20 mouse cellular contexts compared by ENCODE assay signal in the genomic region with DNA sequence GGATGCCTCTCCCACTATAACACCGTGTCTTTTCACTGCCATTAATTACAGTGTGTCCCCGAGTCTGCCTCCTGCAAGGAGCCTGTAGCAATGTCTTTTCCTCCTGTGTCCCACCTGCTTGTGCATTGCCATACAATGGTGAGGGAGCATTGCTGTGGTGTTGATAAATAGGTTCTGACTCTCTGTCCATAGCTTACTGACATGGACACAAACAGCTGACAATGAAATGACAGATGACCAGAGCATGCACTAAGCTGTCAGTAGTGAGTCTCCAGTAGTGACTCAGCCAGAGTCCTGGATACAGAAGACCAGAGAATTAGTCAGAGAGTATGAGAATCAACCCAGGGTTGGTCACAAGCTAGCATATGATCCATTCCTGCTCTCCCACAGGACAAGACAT.
DNase-seq lines count a peak whose midpoint lies in the region; ATAC-seq and TF ChIP-seq lines count a peak whose summit lies in the region.
"Had no signal": no experiment of that assay in that cellular context is flagged by ENCODE, and none has a peak within 500 bp of the region (broad histone marks: within the 10 kb centered on the region; RNA-seq: fewer than 3 reads in every experiment).

No protein-coding gene starts in this region.

- H3K27ac ChIP-seq in forebrain, embryonic 16.5 days (ENCODE audit: low read length), result no peak overlapping the region
- H3K27ac ChIP-seq: embryonic facial prominence, embryonic 10.5 days; heart, adult 2 months; heart, embryonic 15.5 days; hindbrain, embryonic 14.5 days; intestine, embryonic 15.5 days had no signal

- ATAC-seq in forebrain, embryonic 16.5 days, result no peak
- ATAC-seq: forebrain, embryonic 14.5 days; intestine, embryonic 15.5 days had no signal

- no peaks in the 10 kb centered on the region for H3K9me3 ChIP-seq in forebrain, embryonic 16.5 days (ENCODE audit: control insufficient read depth, low read length)
- H3K9me3 ChIP-seq: embryonic facial prominence, embryonic 10.5 days; heart, embryonic 15.5 days; intestine, embryonic 15.5 days had no signal

- H3ac ChIP-seq in C2C12 (ENCODE audit: control insufficient read depth, insufficient read length, low read depth) (no peak overlapping the region), myocyte (ENCODE audit: control insufficient read depth, insufficient read length) (no peak overlapping the region)

- no peak for TF ChIP-seq POLR2A in myocyte (IDR thresholded peaks at IDR 0.05; ENCODE audit: insufficient read length, low read depth)

- no peaks in the 10 kb centered on the region for H3K79me3 ChIP-seq in C2C12 (ENCODE audit: low read depth)

- H3K4me2 ChIP-seq in myocyte (ENCODE audit: low read depth), result no peak overlapping the region
- no peak overlapping the region for H3K4me2 ChIP-seq in forebrain, embryonic 16.5 days (ENCODE audit: low read length)
- H3K4me2 ChIP-seq: heart, embryonic 11.5 days; heart, embryonic 15.5 days; hindbrain, embryonic 14.5 days; intestine, embryonic 15.5 days had no signal

- no peak overlapping the region for H3K4me3 ChIP-seq in C2C12 (ENCODE audit: insufficient read depth, poor library complexity, severe bottlenecking)
- no peak overlapping the region for H3K4me3 ChIP-seq in myocyte
- H3K4me3 ChIP-seq in forebrain, embryonic 16.5 days (replicated peaks; ENCODE audit: low read length), result no peak overlapping the region
- H3K4me3 ChIP-seq: embryonic facial prominence, embryonic 10.5 days; heart, adult 2 months; heart, embryonic 15.5 days; intestine, embryonic 15.5 days had no signal

- 60% methylated on average over 2 of the region's 2 CpGs for WGBS in forebrain, embryonic 16.5 days

- H3K36me3 ChIP-seq in C2C12 (ENCODE audit: control insufficient read depth, insufficient read depth), result peaks cover 26% of the 10 kb centered on the region
- H3K36me3 ChIP-seq in myocyte (ENCODE audit: control insufficient read depth, insufficient read depth), result peaks cover 5% of the 10 kb centered on the region
- H3K36me3 ChIP-seq in forebrain, embryonic 16.5 days (ENCODE audit: control insufficient read depth, insufficient read depth), result peaks cover 8% of the 10 kb centered on the region

- H3K9ac ChIP-seq in forebrain, embryonic 16.5 days (replicated peaks; ENCODE audit: low read depth, low read length), result no peak overlapping the region
- H3K9ac ChIP-seq: heart, embryonic 15.5 days; hindbrain, embryonic 14.5 days; intestine, embryonic 15.5 days had no signal

- H3K79me2 ChIP-seq in C2C12 (ENCODE audit: control insufficient read depth, insufficient read depth) (no peaks in the 10 kb centered on the region), myocyte (ENCODE audit: control insufficient read depth, insufficient read depth) (no peaks in the 10 kb centered on the region)

- H3K27me3 ChIP-seq in C2C12 (ENCODE audit: control insufficient read depth, insufficient read depth, insufficient read length) (no peaks in the 10 kb centered on the region), myocyte (ENCODE audit: control insufficient read depth, insufficient read depth, insufficient read length) (no peaks in the 10 kb centered on the region)
- H3K27me3 ChIP-seq in forebrain, embryonic 16.5 days (replicated peaks; ENCODE audit: control insufficient read depth, insufficient read depth, low read length), result 0 out of 2 replicates have a peak, but pooled peaks cover 2% of the 10 kb centered on the region
- H3K27me3 ChIP-seq: heart, embryonic 15.5 days; intestine, embryonic 15.5 days had no signal

- peaks cover 13% of the 10 kb centered on the region for H3K4me1 ChIP-seq in forebrain, embryonic 16.5 days (replicated peaks; ENCODE audit: control insufficient read depth, insufficient read depth, low read length)
- H3K4me1 ChIP-seq: intestine, embryonic 15.5 days had no signal

- TF ChIP-seq CTCF in C2C12 (IDR thresholded peaks at IDR 0.05; ENCODE audit: control insufficient read depth, insufficient read depth, insufficient read length), result no peak

- peak; percentile 8 to 20 for DNase-seq in adrenal gland, postnatal 36 days
- no peak for DNase-seq in adrenal gland, postnatal 25 days
- peak; percentile 54 for DNase-seq in 3T3-L1 (ENCODE audit: low read depth, low spot score)
- no peak for DNase-seq in layer of hippocampus, postnatal 36 days
- DNase-seq: B cell, adult 2 months; cerebellum, adult 2 months; cerebellum, postnatal 10 days; gastrocnemius, postnatal 10 days; heart, adult 2 months; heart, postnatal 14 days; kidney, adult 18-20 months had no signal

TF ChIP-seq in C2C12, 6 proteins besides CTCF, POLR2A, EP300 and RAD21:
- TF ChIP-seq MYOD1 (IDR thresholded peaks at IDR 0.05; ENCODE audit: control insufficient read depth, insufficient read length, low read depth) (peak; percentile 81), CEBPB (IDR thresholded peaks at IDR 0.05; ENCODE audit: low read depth) (no peak)
TF ChIP-seq in C2C12: peak in this region for 1.

TF ChIP-seq in myocyte, 11 proteins besides CTCF, POLR2A, EP300 and RAD21:
- TF ChIP-seq E2F4 (IDR thresholded peaks at IDR 0.05; ENCODE audit: insufficient read depth) (no peak), REST (IDR thresholded peaks at IDR 0.05; ENCODE audit: insufficient read depth, insufficient read length) (no peak), MYOD1 (IDR thresholded peaks at IDR 0.05; ENCODE audit: control insufficient read depth in 1 of 3, insufficient read length in 2 of 3, low read depth in 2 of 3) (peak; percentile 66 to 89 (median 82)), USF1 (IDR thresholded peaks at IDR 0.05; ENCODE audit: low read depth) (no peak), MAX (IDR thresholded peaks at IDR 0.05; ENCODE audit: low read depth) (no peak), TCF12 (IDR thresholded peaks at IDR 0.05; ENCODE audit: insufficient read depth, poor library complexity, severe bottlenecking) (peak; percentile 37), CEBPB (IDR thresholded peaks at IDR 0.05; ENCODE audit: insufficient read depth, poor library complexity, severe bottlenecking) (no peak), POLR2AphosphoS2 (IDR thresholded peaks at IDR 0.05; ENCODE audit: insufficient read length, low read depth) (no peak), TCF3 (IDR thresholded peaks at IDR 0.05; ENCODE audit: insufficient read length, low read depth) (no peak), SRF (IDR thresholded peaks at IDR 0.05; ENCODE audit: control insufficient read depth, insufficient read length, low read depth) (no peak), MYOG (IDR thresholded peaks at IDR 0.05; ENCODE audit: control insufficient read depth in 1 of 3, insufficient read depth in 1 of 3, insufficient read length in 2 of 3, low read depth in 2 of 3) (peak in 2 of 3 experiments; percentile 9 to 15)

Comparison
In these comparisons a context has a peak if more than half of its experiments do, and no peak if none do; other contexts are left out.
1. DNase-seq: peak in adrenal gland, postnatal 36 days (2 of 2) and 3T3-L1 (single experiment); none in adrenal gland, postnatal 25 days (single experiment) and layer of hippocampus, postnatal 36 days (0 of 2).